Mouse (Mus musculus) T-helper 17 cell (primary cell): ENCODE results near the gene Il17ra.

Source experiments
- in situ Hi-C, 2 experiments: fragments of 300-600 bp; cut with MboI, MseI; formaldehyde crosslinking; loops; 1 replicate in 1 of 2; 2 replicates in 1 of 2; pipeline ENCODE4 v1.15.1; 2025; ENCODE audit warnings: high pct_unique_total_duplicates in 2 of 2

The Il17ra gene

GRCm38 (mm10) chr6:120463086-120463871 lies at the start of gene Il17ra:
Il17ra (plus strand) TSS chr6:120463247.
- in situ Hi-C loops: no loop called here

- in situ Hi-C loops: no loop called here
Observed at GRCm38 (mm10) chr6:120438161-120438560, 24.9 kb upstream of the Il17ra start.

- in situ Hi-C loops: no loop called here
Observed at GRCm38 (mm10) chr6:120442171-120442749, 20.8 kb upstream of the Il17ra start.

- in situ Hi-C loops: no loop called here
Observed at GRCm38 (mm10) chr6:120443363-120444355, 19.4 kb upstream of the Il17ra start.

GRCm38 (mm10) chr6:120450208-120450607 lies 12.8 kb upstream of the Il17ra start:
- in situ Hi-C loops: no loop called here

GRCm38 (mm10) chr6:120452384-120453102 lies 10.5 kb upstream of the Il17ra start:
- in situ Hi-C loops: no loop called here

- in situ Hi-C loops: no loop called here
Observed at GRCm38 (mm10) chr6:120453103-120453445, 10.0 kb upstream of the Il17ra start.

- in situ Hi-C loops: no loop called here
Observed at GRCm38 (mm10) chr6:120453556-120453955, 9.5 kb upstream of the Il17ra start.

GRCm38 (mm10) chr6:120454627-120455077 lies 8.4 kb upstream of the Il17ra start:
- in situ Hi-C loops: no loop called here

- in situ Hi-C loops: no loop called here
Observed at GRCm38 (mm10) chr6:120457074-120457473, 6.0 kb upstream of the Il17ra start.

GRCm38 (mm10) chr6:120457751-120458150 lies 5.3 kb upstream of the Il17ra start:
- in situ Hi-C loops: no loop called here

GRCm38 (mm10) chr6:120461217-120461616 lies 1.8 kb upstream of the Il17ra start:
- in situ Hi-C loops: no loop called here

- in situ Hi-C loops: no loop called here
Observed at GRCm38 (mm10) chr6:120462251-120462650, 796 bp upstream of the Il17ra start.

GRCm38 (mm10) chr6:120463884-120464283 lies 837 bp downstream of the Il17ra start:
- in situ Hi-C loops: no loop called here

- in situ Hi-C loops: no loop called here
Observed at GRCm38 (mm10) chr6:120464406-120464939, 1.4 kb downstream of the Il17ra start.

GRCm38 (mm10) chr6:120465393-120465792 lies 2.3 kb downstream of the Il17ra start:
- in situ Hi-C loops: no loop called here

- in situ Hi-C loops: no loop called here
Observed at GRCm38 (mm10) chr6:120466609-120467329, 3.7 kb downstream of the Il17ra start.

GRCm38 (mm10) chr6:120468259-120468658 lies 5.2 kb downstream of the Il17ra start:
- in situ Hi-C loops: no loop called here

- in situ Hi-C loops: no loop called here
Observed at GRCm38 (mm10) chr6:120469268-120469667, 6.2 kb downstream of the Il17ra start.

GRCm38 (mm10) chr6:120469770-120470169 lies 6.7 kb downstream of the Il17ra start:
- in situ Hi-C loops: no loop called here
